Mouse (Mus musculus) left cerebral cortex, postnatal 4 days (tissue): ENCODE results near the gene Pkdcc. TPM values are rescaled to one million over a fixed set of nuclear protein-coding genes. Genes with fewer than 3 reads are reported as not detected.
A peak's percentile ranks its signal among the peaks of the same experiment; 100 is the strongest.

Experiments used
- DNase-seq: peaks from one replicate; pipeline ENCODE4 v3.0.0-alpha.2; 2022
- intact Hi-C: fragments of 180-260 bp; cut with DNase I; formaldehyde crosslinking; loops from one replicate; pipeline ENCODE4 v1.15.1; 2025
- total RNA-seq, 2 experiments: library from RNA; stranded (reverse); gene quantifications; 2 replicates each; pipeline ENCODE4 v1.2.3; 2021

Gene Pkdcc
- total RNA-seq, 2 experiments from 2014 or later = 22.1 to 25.2 TPM

DNA sequence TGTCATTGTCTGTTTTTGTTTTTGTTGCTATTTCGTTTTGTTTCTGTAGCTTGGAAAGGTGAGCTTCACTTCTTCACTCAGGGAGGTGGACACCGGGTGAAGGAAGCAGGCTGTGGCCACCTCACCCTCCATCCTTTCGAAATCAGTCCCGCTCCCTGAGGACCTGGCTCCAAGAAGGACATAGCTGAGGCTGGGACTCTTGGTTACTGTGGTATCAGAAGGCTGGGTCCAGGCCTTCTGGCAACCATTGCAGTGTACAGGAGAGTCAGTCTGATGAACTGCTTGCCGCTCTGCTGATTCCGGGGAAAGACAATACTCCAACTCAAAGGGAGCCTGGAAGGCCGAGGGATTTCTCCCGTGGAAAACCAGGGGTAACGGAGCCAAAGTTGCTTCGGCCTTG lies 3.9 kb upstream of the Pkdcc start:
- intact Hi-C loops = no loop called here
- no peak for DNase-seq

DNA sequence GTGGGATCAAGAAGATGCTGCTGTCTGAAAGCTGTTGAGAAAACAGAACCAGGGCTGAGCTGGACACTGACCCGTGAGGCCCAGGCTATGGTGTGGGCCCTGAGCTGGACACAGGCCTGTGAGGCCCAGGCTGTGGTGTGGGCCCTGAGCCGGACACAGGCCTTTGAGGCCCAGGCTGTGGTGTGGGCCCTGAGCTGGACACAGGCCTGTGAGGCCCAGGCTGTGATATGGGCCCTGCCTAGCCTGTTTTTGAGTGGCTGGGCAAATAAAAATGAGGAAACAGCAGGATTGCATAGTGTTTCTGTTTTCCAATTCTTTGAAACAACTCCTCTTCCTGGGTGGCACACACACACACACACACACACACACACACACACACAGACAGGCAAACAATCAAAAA lies 2.7 kb upstream of the Pkdcc start:
- intact Hi-C loops = no loop called here

DNA sequence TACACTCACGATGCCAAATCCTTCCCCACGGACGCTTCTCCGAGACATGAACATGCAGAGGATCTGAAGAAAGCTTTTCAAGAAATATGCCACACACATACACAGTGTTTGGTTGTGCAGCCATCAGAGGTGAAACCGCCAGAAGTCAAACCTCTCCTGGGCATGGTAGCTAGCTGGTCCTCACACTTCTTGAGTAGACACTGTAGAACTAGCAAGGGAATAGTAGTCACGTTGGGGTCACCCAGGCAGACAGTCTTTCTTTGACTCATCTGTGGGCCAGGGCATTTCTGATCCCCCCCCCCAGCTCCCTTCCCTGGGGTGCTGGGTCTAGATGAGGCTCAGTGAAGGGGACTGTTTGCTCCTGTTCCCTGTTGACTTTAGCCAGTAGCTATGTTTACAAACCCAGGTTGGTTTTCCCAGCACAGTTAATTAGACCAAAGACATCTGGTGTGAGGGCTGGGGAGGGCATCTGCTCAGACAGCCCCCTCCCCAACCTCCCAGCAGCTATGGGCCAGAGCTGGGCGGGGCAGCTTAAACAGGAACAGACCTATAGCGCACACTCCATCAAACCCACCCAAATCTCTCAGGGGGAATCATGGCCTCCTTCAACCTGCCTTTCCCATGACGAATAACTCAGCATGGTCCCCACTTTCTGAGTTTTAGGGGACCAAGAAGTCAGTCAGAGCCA lies 1.7 kb upstream of the Pkdcc start:
- DNase-seq = no peak
- intact Hi-C loops = no loop called here

More for the DNA sequence above, 2.7 kb upstream of the Pkdcc start:
- DNase-seq = no peak

DNA sequence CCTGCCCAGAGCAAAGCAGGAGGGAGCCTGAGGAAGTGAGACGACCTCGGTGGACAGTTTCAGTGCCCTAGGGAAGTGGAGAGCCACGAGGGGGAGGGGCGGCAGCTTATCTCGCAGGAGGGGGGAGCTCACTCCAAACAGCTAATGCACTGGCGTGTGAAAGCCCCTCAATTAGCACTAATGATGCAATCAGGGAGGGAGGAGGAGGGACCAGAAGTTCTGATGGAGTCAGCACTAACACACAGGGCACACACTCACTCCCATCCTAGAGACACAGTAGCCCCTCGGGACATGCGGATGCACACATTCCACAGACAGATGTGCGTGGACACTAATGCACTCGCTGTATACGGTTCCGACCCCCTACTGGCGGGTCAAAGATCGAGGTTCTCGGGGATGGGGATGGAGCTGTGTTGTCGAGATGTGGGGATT lies 915 bp upstream of the Pkdcc start:
- peak; percentile 67 for DNase-seq
- intact Hi-C loops = no loop called here

DNA sequence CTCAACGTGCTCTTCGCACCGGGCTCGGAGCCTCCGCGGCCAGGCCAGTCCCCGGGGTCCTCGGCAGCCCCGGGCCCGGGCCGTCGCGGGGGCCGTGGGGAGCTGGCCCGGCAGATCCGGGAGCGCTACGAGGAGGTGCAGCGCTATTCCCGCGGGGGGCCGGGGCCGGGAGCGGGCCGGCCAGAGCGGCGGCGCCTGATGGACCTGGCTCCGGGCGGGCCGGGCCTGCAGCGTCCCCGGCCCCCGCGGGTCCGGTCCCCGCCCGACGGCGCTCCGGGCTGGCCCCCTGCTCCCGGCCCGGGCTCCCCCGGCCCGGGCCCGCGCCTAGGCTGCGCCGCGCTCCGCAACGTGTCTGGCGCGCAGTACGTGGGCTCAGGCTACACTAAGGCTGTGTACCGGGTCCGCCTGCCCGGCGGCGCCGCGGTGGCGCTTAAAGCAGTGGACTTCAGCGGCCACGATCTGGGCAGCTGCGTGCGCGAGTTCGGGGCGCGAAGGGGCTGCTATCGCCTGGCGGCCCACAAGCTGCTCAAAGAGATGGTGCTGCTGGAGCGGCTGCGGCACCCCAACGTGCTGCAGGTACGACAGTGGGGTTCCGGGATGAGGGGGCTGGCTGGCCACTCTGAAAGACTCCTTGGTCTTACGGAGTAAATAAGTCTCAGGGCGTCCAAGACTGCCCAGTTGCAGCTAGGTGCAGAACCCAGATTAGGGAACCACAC lies 595 bp downstream of the Pkdcc start:
- intact Hi-C loops = no loop called here
- peak; percentile 43 for DNase-seq

DNA sequence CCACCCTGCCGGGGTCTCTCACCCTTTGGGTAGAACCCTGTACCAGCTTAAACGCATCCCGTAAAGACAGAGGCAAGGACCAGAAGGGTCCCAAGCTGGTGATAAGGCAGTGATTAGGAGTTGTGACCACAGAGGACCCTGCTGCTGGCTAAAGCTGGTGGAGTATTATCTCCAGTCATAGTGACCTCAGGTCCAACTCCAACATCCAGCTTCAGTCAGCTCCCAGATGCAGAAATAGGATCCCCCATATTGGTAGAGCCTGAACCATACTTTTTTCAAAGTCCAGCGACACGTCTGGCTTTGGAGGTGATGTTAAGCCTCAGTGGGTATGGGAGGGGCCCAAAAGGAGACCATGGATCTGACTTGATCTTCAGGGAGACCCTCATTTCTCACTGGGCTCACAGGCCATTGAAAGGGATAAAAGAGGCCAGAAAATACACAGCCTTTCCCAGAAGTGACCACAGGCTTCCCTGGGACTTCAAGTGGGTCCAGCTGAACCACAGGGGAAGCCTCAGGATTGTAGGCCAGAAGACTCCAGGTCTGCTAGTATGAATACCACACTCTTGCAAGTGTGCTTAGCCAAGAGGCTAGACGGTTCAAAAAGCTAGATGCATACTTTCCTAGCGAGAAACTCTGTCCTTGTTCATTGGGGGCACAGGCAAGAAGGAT lies 1.3 kb downstream of the Pkdcc start:
- intact Hi-C loops = no loop called here

DNA sequence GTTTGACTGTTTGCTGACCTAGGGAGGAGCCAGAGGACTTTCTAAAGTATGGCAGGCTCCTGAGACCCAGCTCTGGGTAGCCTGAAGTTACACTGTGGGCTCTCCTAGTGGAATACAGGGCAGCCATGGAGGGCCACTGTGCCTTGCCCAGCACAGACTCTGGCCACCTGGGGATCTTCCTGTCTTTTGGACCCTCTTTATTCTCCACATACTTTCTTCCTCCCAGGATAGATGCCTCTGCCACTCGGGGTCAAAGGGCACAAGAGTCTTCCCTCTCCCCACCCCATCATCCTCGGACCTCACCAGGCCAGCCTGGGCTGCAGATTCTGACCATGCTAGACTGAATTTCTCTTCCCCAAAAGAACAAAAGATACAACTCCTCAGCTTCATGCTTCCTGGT lies 3.1 kb downstream of the Pkdcc start:
- no peak for DNase-seq
- intact Hi-C loops = no loop called here

More for the DNA sequence above, 1.3 kb downstream of the Pkdcc start:
- no peak for DNase-seq

DNA sequence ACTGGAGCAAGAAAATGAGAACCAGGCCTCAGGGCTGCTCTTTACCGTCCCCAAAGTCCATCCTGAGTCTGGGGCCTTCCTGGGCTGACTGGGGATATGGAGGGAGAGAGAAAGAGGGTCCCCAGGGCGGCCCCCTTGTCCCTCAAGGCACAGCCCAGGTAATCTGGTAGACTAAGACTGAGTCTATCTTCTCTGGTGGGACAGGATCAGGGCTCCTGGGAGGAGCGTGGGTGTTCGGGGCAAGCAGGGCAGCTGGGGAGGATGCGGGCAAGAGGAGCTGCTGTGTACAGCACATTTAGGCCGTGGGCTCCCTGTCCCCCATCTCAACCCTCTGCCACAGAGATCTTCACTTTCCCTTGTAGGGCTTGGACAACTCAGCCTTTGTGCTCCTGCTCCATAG lies 3.6 kb downstream of the Pkdcc start:
- intact Hi-C loops = no loop called here
- DNase-seq = no peak

DNA sequence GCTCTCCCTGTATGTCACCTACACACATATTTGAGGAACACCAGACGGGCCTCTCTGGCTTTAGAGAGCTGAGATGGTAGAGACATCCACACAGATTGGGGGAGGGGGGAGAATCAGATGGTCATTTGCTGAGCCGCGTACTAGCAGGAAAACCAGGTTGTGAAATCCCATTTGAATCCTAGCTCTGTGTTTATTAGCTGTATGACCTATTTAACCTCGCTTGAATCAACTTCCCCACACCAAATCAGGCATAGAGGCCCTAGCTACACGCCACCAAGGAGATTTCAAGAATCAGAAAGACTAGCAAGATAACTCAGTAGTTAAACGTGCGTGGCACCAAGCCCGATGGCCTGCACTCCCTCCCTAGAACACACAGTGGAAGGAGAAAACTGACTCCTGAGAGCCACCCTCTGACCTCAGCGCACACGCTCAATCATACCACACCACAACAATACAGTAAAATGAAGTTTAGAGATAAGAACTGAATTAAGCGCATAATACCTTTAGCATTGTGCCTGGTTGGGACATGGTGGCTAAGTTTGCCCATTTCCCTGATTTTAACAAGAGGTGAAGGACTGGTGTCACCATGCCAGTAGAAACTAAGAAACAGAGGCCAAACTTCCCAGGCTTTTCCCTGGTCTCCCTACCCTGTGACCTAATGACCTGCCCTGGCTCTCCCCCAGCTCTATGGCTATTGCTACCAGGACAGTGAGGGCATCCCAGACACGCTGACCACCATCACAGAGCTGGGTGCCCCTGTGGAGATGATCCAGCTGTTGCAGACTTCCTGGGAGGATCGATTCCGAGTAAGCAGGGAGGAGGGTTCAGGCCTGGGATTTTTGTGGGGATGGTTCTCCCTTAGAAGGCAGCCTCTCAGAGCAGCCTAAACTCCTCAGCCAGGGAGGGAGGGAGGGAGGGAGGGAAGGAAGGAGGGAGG lies 4.5 kb downstream of the Pkdcc start:
- no peak for DNase-seq
- intact Hi-C loops = no loop called here

DNA sequence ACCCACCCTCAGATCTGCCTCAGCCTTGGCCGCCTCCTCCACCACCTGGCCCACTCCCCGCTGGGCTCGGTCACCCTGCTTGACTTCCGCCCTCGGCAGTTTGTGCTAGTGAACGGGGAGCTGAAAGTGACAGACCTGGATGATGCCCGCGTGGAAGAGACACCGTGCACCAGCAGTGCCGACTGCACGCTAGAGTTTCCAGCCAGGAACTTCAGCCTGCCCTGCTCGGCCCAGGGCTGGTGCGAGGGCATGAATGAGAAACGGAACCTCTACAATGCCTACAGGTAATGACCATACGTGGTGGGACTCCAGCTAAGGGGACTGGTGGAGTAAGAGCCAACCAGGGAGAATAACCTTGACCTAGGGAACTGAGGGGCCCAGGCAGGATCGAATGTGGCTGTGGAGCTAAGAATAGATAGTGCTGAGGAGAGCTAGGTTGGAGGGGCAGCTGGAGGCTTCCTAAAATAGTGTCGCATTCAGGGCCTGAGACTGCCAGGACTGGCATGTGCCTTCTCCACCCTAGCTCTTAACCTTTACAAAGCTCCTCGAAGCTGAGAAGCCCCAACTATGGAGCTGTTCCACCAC lies 6.0 kb downstream of the Pkdcc start:
- intact Hi-C loops = no loop called here
- DNase-seq = no peak

DNA sequence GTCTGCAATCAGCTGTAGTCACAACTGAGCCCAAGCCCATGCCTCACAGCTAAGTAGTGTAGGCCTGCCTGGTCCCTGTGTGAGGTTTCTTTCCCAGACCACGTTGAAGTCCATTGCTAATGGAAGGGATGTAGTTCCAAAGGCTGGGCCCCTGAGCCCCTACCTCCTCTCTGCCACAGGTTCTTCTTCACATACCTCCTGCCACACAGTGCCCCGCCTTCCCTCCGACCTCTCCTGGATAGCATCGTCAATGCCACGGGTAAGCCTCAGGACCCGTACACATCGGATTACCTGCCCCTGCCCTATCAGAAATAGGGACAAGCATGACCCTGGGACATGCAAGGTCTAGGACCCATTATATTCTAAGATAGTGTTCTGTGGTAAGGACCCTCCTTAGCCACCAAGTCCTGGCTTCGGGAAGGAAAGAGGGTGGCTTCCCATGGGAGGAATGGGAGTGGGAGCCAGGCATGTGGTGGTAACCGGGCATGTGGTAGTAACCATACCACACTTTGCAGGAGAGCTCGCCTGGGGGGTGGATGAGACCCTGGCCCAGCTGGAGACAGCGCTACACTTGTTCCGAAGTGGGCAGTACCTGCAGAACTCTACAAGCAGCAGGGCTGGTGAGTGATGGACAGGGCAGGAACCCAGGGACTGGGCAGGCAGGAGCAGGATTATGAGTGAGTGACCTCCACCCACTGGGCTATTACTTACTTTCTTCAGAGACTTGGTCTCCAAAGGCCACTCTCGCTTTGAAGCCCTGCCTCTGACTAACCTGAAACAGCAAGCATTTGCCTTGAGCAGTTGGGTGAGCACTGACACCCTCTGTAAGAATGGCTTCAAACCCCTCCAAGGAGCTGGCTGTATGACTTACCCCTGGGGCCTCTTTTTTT lies 6.8 kb downstream of the Pkdcc start:
- intact Hi-C loops = no loop called here
- no peak for DNase-seq

DNA sequence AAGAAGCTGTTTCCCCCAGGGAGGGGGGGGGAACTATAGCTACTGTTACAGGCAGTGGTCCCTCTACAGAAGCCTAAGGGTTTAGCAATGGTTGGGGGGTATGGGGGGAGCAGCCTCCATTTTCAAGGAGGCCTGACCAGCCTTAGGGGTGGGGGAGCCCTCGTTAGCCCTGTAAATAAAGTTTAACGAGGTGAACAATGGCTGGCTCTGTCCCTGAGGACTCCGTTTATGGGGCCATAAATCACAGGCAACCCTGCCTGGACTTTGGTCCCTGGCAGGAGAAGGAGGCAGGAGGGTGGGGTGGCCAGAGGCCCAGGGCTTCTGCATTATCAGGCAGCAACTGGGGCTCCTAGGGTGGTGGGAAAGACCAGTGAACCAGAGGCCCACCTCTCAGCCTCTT lies 7.6 kb downstream of the Pkdcc start:
- no peak for DNase-seq
- intact Hi-C loops = no loop called here

DNA sequence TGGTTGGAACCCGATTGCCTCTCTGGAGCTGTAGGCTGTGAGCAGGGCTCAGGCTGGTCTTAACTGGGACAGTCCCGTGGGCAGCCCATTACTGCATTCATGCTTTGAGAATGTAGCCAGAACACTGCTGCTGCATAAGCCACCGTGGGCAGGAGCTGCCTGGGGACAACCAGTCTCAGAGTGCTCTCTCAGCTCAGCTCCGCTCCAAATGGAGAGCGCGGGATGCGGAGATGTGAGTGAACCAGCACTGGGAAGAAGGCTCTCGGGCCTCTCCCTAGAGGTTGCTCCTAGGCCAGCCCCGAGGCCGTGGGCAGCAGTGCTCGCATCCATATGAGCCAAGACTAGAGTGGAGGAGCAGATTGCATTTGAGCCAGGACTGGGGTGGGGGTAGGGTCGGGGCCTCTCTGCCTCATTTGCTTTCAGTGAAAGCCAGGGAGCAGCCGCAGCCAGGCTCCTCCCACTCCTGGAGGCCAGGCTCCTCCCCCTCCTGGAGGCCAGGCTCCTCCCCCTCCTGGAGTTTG lies 9.4 kb downstream of the Pkdcc start:
- intact Hi-C loops = no loop called here
- DNase-seq = peak; percentile 72

DNA sequence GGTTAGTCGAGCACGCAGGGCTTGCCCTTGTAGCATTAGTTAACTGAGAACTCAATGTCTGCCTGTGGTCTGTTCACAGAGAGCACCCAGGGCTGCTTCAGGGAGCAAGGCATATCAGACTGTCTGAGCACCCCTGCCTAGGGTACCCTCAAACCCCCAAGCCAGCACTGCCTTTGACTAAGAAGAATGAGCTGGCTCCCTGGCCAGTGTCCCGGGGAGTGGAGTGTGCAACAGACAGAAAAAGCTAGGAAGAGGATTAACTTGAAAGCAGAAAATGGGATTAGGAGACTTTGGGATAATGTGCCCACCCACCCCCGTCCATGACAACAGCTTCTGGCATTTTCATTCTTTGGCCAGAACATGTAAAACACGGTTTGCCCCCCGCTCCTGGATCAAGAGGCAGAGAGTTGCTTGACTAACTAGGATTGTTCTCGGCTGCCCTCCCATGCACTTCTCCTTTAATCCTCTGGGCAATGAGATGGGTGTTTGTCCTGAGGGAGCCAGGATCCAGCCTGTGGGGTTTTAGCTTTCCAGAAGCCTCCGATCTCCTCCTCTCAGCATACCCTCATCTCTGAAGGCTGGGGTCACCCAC lies 11.4 kb downstream of the Pkdcc start:
- intact Hi-C loops = no loop called here

DNA sequence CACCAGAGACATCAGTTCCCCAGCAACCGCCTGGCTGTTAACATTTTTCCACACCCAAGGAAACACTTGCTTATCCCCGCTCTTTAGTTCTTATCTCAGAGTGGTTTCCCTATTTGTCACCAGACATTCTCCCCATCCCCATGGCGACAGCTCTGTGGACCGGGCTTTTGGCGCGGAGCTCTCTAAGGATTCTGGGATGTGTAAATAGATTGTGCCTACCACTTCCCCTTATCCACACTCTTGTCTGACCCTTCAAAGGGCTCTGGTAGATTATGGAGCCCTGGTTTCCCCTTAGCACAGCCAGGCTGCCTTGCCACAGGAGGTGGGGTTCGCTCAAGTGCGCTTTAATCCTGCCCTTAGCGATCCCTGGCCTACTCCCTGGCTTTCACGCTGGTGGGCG lies 16.3 kb downstream of the Pkdcc start:
- DNase-seq = no peak
- intact Hi-C loops = no loop called here

More for the DNA sequence above, 11.4 kb downstream of the Pkdcc start:
- no peak for DNase-seq

DNA sequence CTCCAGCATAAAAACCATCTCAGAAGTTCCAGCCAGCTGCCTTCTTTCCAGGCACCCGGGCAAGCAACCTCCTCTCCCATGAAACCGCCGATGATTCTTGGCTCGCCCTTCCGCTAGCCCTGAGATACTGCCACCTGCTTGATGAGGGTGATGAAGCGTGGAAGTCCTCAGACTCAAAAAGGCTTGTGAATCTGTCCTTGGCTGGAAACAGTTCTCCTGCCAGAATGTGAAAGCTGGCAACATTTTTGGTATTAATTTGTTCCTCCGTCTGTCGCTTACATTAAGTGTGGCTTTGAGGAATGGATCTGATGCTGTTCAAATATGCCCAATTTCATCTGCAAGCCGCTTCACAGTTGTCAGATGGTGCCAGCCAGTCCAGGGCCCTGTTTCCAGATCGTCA lies 20.1 kb downstream of the Pkdcc start:
- peak; percentile 86 for DNase-seq
- intact Hi-C loops = no loop called here

DNA sequence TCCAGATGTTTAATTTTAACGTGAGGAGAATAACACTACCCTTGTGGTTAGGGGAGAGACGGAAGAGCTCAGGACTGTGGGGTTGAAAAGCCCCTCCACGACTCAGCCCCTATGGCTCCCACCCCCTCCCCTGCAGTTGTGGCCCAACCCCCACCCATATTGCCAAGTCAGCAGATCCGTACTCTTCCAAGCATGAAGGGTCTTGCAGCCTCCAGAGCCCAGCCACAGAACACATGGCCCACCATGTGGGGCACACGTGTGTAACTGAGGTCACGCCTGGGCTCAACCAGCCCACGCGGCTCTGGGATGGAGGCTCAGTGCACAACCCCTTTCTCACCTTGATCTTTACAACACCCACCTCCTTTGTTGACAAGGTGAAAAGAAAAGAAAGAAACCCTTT lies 21.1 kb downstream of the Pkdcc start:
- intact Hi-C loops = no loop called here
- DNase-seq = no peak

DNA sequence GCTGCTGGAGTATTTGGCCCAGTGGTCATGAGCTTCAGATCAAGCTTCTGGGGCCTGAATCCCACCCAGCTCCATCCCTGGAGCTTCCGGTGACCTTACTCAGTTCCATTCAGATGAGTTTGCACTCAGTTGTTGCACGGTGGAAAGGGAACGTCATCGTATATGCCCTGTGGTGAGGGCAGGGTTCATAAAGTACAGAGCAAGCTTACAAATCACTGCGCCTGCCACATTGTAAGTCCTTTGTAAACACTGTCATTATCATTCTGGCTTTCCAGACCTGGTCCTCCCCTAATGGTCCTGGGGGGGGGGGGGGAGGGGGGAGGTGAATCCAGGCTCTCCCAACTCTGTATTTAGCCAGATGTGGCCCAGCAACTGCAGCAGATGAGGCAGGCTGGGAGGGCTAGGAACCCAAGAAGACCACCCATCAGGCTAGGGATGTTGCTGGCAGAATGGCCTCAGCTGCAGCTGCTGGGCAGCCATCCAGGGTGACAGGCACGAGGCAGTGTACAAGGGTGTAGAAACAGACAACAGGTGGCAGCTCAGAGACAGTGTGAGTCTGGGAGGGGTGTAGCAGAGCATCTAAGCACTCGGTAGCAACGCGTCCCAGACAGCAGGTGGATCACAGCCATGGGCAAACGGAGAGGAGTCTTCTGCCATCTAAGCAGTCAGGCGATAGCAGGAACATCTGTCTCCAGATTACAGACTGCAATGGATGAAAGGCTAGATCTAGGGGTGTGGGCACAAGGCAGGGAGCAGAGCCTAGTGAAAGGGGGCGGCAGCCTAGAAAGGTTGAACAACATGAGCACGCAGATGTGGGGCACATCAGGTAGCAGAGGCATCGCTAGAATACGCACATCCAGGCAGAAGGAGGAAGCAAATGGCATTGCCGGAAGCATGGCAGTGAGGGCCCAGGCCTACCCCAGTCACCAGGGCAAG lies 23.3 kb downstream of the Pkdcc start:
- intact Hi-C loops = no loop called here

More for the DNA sequence above, 23.3 kb downstream of the Pkdcc start:
- DNase-seq = peak; percentile 79
